Mouse (Mus musculus) hindbrain, embryonic 10.5 days (tissue): ENCODE results near the gene Matn4. TPM values are rescaled to one million over a fixed set of nuclear protein-coding genes. Genes with fewer than 3 reads are reported as not detected.
A peak's percentile ranks its signal among the peaks of the same experiment; 100 is the strongest.

Experiments used
- DNase-seq: peaks from one replicate; pipeline ENCODE4 v3.0.0-alpha.2; 2017; ENCODE audit warnings: low spot score
- H3K27ac ChIP-seq: fragments of 300-500 bp; sonication (generic); 2 replicates; pipeline ENCODE4 v1.5.1; 2016; ENCODE audit warnings: mild to moderate bottlenecking, moderate library complexity
- H3K27me3 ChIP-seq: fragments of 300-500 bp; sonication (generic); 2 replicates; pipeline ENCODE4 v1.6.1; 2016; ENCODE audit warnings: mild to moderate bottlenecking; ENCODE audit not compliant: poor library complexity, insufficient read depth, severe bottlenecking
- H3K36me3 ChIP-seq: fragments of 300-500 bp; sonication (generic); 2 replicates; pipeline ENCODE4 v1.6.1; 2016; ENCODE audit warnings: mild to moderate bottlenecking, moderate library complexity
- H3K4me1 ChIP-seq: fragments of 300-500 bp; sonication (generic); replicated peaks from 2 replicates; pipeline ENCODE4 v1.6.1; 2016; ENCODE audit warnings: mild to moderate bottlenecking
- H3K4me3 ChIP-seq: fragments of 300-500 bp; sonication (generic); 2 replicates; pipeline ENCODE4 v1.5.1; 2016; ENCODE audit warnings: mild to moderate bottlenecking, moderate library complexity
- H3K9me3 ChIP-seq: fragments of 300-500 bp; sonication (generic); 2 replicates; pipeline ENCODE4 v1.6.1; 2016; ENCODE audit warnings: mild to moderate bottlenecking, moderate library complexity
- WGBS: fragments of 180-500 bp; shearing (Covaris S2); methylation state at CpG from one replicate; pipeline ENCODE4 v1.1.7; 2016; 5-methylcytosine and 5-hydroxymethylcytosine counted together
- polyA plus RNA-seq: library from polyadenylated mRNA; unstranded; fragments of >200 nt; fragmentation: Nextera tagmentation; extraction: Ambion mirVana; gene quantifications from 2 replicates; pipeline ENCODE4 v1.2.1, GENCODE M21; 2016

Matn4 gene
- polyA plus RNA-seq, 1 experiment from 2014 or later = 0.72 TPM

- peaks cover 13% of the 10 kb centered on the region for H3K4me1 ChIP-seq
- peaks cover 46% of the 10 kb centered on the region for H3K27me3 ChIP-seq
- 78% methylated on average over 29 of the region's 29 CpGs for WGBS
- no peaks in the 10 kb centered on the region for H3K36me3 ChIP-seq
- H3K9me3 ChIP-seq = peaks cover 17% of the 10 kb centered on the region
- DNase-seq = no peak
- H3K27ac ChIP-seq = no peak overlapping the region
- H3K4me3 ChIP-seq = no peak overlapping the region
Measured at GRCm38 (mm10) chr2:164393126-164393525, 11.8 kb downstream of the Matn4 start.

- peaks cover 28% of the 10 kb centered on the region for H3K4me1 ChIP-seq
- under 1% methylated on average over 30 of the region's 30 CpGs for WGBS
- H3K27me3 ChIP-seq = peaks cover 71% of the 10 kb centered on the region
- peak; percentile 90 for DNase-seq
- H3K4me3 ChIP-seq = peak overlapping the region; percentile 59
- H3K27ac ChIP-seq = peak overlapping the region; percentile 85
- H3K9me3 ChIP-seq = no peaks in the 10 kb centered on the region
- H3K36me3 ChIP-seq = no peaks in the 10 kb centered on the region
Measured at GRCm38 (mm10) chr2:164389499-164389898, 15.5 kb downstream of the Matn4 start.

- peaks cover 71% of the 10 kb centered on the region for H3K27me3 ChIP-seq
- peak; percentile 58 for DNase-seq
- 2% methylated on average over 17 of the region's 17 CpGs for WGBS
- peak within 1 kb of the TSS; percentile 59 for H3K4me3 ChIP-seq
- no peaks in the 10 kb centered on the region for H3K36me3 ChIP-seq
- H3K9me3 ChIP-seq = no peaks in the 10 kb centered on the region
- peak within 1 kb of the TSS; percentile 85 for H3K27ac ChIP-seq
- H3K4me1 ChIP-seq = peaks cover 28% of the 10 kb centered on the region
Measured at GRCm38 (mm10) chr2:164389020-164389419, 15.9 kb downstream of the Matn4 start, which contains the start of gene Slpi. Slpi (minus strand) TSS chr2:164389095.

- Histone ChIP-seq H3K9me3 (no peaks in the 10 kb centered on the region), H3K4me3 (no peak overlapping the region), H3K27me3 (peaks cover 60% of the 10 kb centered on the region), H3K36me3 (no peaks in the 10 kb centered on the region), H3K4me1 (peaks cover 28% of the 10 kb centered on the region), H3K27ac (no peak overlapping the region)
- 11% methylated on average over 8 of the region's 8 CpGs for WGBS
- DNase-seq = peak; percentile 48
Measured at GRCm38 (mm10) chr2:164386953-164387352, 18.0 kb downstream of the Matn4 start.

GRCm38 (mm10) chr2:164385927-164386763, 18.8 kb downstream of the Matn4 start:
- 12% methylated on average over 18 of the region's 18 CpGs for WGBS
- H3K27me3 ChIP-seq = peaks cover 53% of the 10 kb centered on the region

GRCm38 (mm10) chr2:164383656-164384399, 21.1 kb downstream of the Matn4 start:
- Histone ChIP-seq H3K4me3 (no peak overlapping the region), H3K27me3 (peaks cover 31% of the 10 kb centered on the region), H3K27ac (no peak overlapping the region), H3K36me3 (no peaks in the 10 kb centered on the region), H3K4me1 (peaks cover 18% of the 10 kb centered on the region), H3K9me3 (no peaks in the 10 kb centered on the region)
- no peak for DNase-seq
- WGBS = 81% methylated on average over 11 of the region's 11 CpGs

More at GRCm38 (mm10) chr2:164385927-164386763, 18.8 kb downstream of the Matn4 start:
- peaks cover 28% of the 10 kb centered on the region for H3K4me1 ChIP-seq
- H3K27ac ChIP-seq = peak overlapping the region; percentile 80
- no peaks in the 10 kb centered on the region for H3K9me3 ChIP-seq
- H3K36me3 ChIP-seq = no peaks in the 10 kb centered on the region
- DNase-seq = peak; percentile 72
- H3K4me3 ChIP-seq = peak overlapping the region; percentile 21; the same call in 1 of the 2 replicates

GRCm38 (mm10) chr2:164382971-164383370, 22.0 kb downstream of the Matn4 start:
- no peaks in the 10 kb centered on the region for H3K9me3 ChIP-seq
- no peaks in the 10 kb centered on the region for H3K36me3 ChIP-seq
- DNase-seq = no peak
- H3K27ac ChIP-seq = no peak overlapping the region
- H3K4me1 ChIP-seq = peaks cover 16% of the 10 kb centered on the region
- WGBS = 91% methylated on average over 3 of the region's 3 CpGs
- H3K27me3 ChIP-seq = peaks cover 23% of the 10 kb centered on the region
- no peak overlapping the region for H3K4me3 ChIP-seq

- peaks cover 12% of the 10 kb centered on the region for H3K4me1 ChIP-seq
- DNase-seq = no peak
- 73% methylated on average over 8 of the region's 8 CpGs for WGBS
Measured at GRCm38 (mm10) chr2:164381726-164382125, 23.2 kb downstream of the Matn4 start.

GRCm38 (mm10) chr2:164377478-164378426, 27.2 kb downstream of the Matn4 start:
- no peak for DNase-seq
- Histone ChIP-seq H3K27ac (no peak overlapping the region), H3K4me3 (no peak overlapping the region), H3K36me3 (no peaks in the 10 kb centered on the region), H3K9me3 (no peaks in the 10 kb centered on the region), H3K4me1 (no peaks in the 10 kb centered on the region), H3K27me3 (no peaks in the 10 kb centered on the region)
- WGBS = 91% methylated on average over 15 of the region's 15 CpGs

More at GRCm38 (mm10) chr2:164381726-164382125, 23.2 kb downstream of the Matn4 start:
- Histone ChIP-seq H3K36me3 (no peaks in the 10 kb centered on the region), H3K4me3 (no peak overlapping the region), H3K27ac (no peak overlapping the region), H3K27me3 (peaks cover 10% of the 10 kb centered on the region), H3K9me3 (no peaks in the 10 kb centered on the region)

GRCm38 (mm10) chr2:164373187-164373586, 31.8 kb downstream of the Matn4 start:
- H3K9me3 ChIP-seq = no peaks in the 10 kb centered on the region
- no peak for DNase-seq
- H3K4me1 ChIP-seq = no peaks in the 10 kb centered on the region
- H3K27me3 ChIP-seq = no peaks in the 10 kb centered on the region
- WGBS = 75% methylated on average over 4 of the region's 4 CpGs
- no peaks in the 10 kb centered on the region for H3K36me3 ChIP-seq
- no peak overlapping the region for H3K27ac ChIP-seq
- no peak overlapping the region for H3K4me3 ChIP-seq

- WGBS = 30% methylated on average over 3 of the region's 3 CpGs
- no peak overlapping the region for H3K27ac ChIP-seq
- no peak for DNase-seq
Measured at GRCm38 (mm10) chr2:164372408-164373053, 32.4 kb downstream of the Matn4 start.

GRCm38 (mm10) chr2:164371371-164371770, 33.6 kb downstream of the Matn4 start:
- H3K27me3 ChIP-seq = no peaks in the 10 kb centered on the region

More at GRCm38 (mm10) chr2:164372408-164373053, 32.4 kb downstream of the Matn4 start:
- H3K9me3 ChIP-seq = no peaks in the 10 kb centered on the region
- H3K36me3 ChIP-seq = no peaks in the 10 kb centered on the region
- no peaks in the 10 kb centered on the region for H3K27me3 ChIP-seq
- no peaks in the 10 kb centered on the region for H3K4me1 ChIP-seq
- no peak overlapping the region for H3K4me3 ChIP-seq

More at GRCm38 (mm10) chr2:164371371-164371770, 33.6 kb downstream of the Matn4 start:
- H3K36me3 ChIP-seq = no peaks in the 10 kb centered on the region
- no peak overlapping the region for H3K4me3 ChIP-seq
- 90% methylated on average over 3 of the region's 3 CpGs for WGBS
- H3K9me3 ChIP-seq = no peaks in the 10 kb centered on the region
- DNase-seq = no peak
- no peaks in the 10 kb centered on the region for H3K4me1 ChIP-seq
- no peak overlapping the region for H3K27ac ChIP-seq
